Mouse (Mus musculus) lung, adult 2 months (tissue): ENCODE measurements around the gene Nek10.

ENCODE experiments used
- CTCF ChIP-seq: fragments of 200-500 bp; IDR thresholded peaks from 2 replicates; pipeline ENCODE4 v1.5.1; 2011; ENCODE audit warnings: mild to moderate bottlenecking, low read length, control low read depth; ENCODE audit not compliant: insufficient read depth
- POLR2A ChIP-seq: fragments of 200-500 bp; IDR thresholded peaks from 2 replicates; pipeline ENCODE4 v1.6.1; 2011; ENCODE audit warnings: low read depth, mild to moderate bottlenecking, control low read depth, low read length, borderline replicate concordance; ENCODE audit errors: extremely low read depth

- TF ChIP-seq CTCF: no peak
- no peak for TF ChIP-seq POLR2A
Observed at GRCm38 (mm10) chr14:14893932-14894652, 90.9 kb downstream of the Nek10 start.
